Mouse (Mus musculus) heart, postnatal 14 days (tissue): Measurements from ENCODE around the gene Itih1. TPM values are rescaled to one million over a fixed set of nuclear protein-coding genes. Genes with fewer than 3 reads are reported as not detected.

Experiments used
- DNase-seq, 2 experiments: peaks; one replicate each; pipeline ENCODE4 v3.0.0; 2021 to 2022
- intact Hi-C: fragments of 180-260 bp; cut with DNase I; formaldehyde crosslinking; loops from one replicate; pipeline ENCODE4 v1.15.1; 2025
- total RNA-seq, 2 experiments: library from RNA; stranded (reverse); gene quantifications; 2 replicates each; pipeline ENCODE4 v1.2.3; 2021

The Itih1 gene
- total RNA-seq, 2 experiments from 2014 or later = not detected

DNA sequence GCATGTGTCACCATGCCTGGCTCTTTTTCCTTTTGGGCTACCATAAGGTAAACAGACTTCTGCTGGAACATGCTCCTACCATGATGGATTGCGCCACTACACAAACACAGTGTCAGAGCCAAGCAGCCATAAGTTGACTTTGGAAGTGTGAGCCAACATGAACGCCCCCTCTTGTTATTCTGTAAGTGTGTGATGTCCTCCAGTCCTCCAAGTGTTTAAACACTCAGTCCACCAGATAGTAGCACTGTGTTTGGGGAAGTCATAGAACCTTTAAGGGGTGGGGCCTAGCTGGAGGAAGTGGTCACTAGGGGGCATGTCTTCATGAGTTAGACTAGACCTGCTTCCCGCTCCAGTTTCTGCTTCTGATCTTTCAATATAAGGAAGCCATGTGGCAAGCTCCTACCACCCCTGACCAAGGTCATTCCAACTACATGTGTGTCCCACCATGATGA is 35.2 kb downstream of the Itih1 start:
- intact Hi-C loops = no loop called here
- no peak for DNase-seq

- DNase-seq = no peak
- intact Hi-C loops = no loop called here
These were observed 37.1 kb downstream of the Itih1 start for GRCm38 (mm10) chr14:30906001-30906400.

DNA sequence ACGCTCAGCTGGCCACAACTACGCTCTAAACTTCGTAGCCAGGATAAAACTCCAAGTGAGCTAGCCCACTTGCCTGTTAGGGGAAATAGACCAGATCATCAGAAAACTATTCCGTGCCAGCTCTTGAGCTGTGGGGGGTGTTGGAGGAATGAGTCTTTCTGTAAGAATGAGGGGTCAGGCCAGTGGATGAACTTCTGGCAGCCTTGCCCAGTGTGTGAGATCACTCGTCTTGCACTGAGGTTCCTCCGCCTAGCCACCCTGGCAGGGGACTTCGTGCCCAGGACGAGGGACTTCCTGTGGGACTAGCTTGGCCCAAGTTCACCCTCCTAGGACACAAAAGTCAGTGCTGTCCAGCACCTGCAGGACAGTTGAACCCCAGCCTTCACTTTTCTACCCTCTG is 38.8 kb downstream of the Itih1 start:
- intact Hi-C loops = no loop called here

DNA sequence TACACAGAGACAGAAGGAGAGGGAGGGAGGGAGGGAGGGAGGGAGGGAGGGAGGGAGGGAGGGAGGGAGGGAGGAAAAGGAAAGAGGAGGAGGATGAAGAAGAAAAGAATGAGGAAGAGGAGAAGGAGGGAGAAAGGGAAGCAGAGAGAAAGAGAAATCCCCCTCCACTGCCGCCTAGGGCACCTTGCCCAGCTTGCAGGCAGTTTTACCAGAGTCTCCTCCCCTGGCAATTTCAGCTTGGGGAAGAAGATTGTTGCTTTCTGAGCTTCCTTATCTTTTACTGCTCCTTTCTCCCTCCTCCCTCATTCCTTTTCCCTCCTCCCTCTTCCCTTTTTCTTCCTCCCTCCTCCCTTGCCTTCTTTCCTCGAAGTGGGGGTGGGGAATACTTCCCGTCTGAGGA is 40.1 kb downstream of the Itih1 start:
- intact Hi-C loops = no loop called here
- DNase-seq = no peak

More for the DNA sequence above, 38.8 kb downstream of the Itih1 start:
- no peak for DNase-seq

DNA sequence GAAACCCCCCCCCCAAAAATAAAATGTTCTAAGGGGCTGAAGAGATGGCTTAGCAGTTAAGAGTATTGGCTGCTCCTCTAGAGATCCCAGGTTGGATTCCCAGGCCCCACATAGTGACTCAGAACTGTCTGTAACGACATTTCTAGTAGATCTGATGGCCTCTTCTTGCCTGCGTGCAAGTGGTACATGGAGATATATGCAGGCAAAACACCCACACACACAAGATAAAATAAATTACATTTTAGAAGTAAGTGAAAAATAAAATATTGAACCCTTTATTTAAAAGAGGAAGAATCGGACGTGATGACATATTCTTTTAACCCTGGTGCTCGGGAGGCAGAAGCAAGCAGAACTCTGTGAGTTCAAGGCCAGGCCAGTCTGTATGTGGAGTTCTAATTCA is 40.5 kb downstream of the Itih1 start:
- intact Hi-C loops = no loop called here
- DNase-seq = no peak

DNA sequence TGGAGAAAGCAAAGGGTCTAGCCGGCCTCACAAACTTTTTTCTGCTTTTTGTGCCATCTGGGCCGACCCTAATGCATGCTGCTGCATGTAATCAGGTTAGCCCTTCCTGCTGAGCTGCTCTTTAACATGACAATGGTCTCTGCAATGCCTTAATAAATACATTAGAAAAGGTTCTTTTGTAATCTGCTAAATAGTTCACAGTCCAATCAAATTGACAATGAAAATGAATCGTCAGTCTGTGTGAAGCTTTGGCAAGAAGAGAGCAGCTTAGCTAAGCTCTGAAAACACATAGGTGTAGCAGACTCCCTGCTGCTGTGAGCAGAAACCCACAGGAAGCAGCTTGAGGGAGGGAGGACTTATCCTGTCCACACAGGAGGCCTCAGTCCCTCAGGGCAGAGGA is 43.1 kb downstream of the Itih1 start:
- intact Hi-C loops = no loop called here
- DNase-seq = no peak

DNA sequence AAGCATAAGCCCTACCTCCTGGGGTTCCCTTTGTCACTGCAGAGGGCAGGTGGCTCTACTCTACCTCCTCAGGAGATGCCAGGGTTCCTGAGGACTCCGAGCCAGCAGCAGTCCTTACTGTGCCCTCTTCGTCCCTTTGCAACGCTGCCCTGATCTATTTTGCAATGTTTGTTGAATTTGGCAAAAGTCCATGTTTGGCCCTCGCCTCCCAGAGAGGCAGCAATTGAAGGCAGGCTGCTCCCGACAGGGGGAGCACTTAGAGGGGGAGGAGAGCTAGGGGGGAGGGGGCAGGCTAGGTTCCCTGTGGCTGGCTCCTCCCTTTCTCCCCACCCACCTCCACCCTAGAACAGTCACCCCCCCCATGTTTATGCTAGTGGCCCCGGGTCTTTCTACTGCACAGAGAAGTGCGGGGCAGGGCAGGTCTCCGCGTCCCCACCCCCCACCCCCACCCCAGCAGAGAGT is 54.8 kb downstream of the Itih1 start:
- DNase-seq = peak; percentile 65 to 71
- intact Hi-C loops = loop anchor here (5.0 kb wide), 1 partner anchor 54 kb away; the partner anchor contains the start of gene Itih1

DNA sequence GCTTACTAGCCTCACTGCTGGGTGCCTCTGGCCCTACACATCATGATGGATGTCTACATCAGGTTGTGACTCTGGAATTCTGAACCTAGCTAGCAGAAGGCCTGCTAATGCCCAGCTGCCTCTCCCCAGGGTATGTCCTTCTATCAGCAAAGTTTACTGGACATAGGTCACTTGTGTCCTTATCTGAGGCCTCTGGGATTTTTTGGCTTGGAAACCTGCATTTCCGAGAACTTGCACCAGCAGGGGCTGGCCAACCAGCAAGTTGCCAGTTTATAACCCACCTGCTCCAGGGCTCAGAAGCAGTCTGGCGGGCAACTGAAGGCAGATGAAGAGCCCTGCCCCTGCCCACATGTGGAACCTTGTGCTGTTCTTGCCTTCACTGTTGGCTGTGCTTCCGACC is 56.9 kb downstream of the Itih1 start, which contains the start of gene Itih4:
Gene Itih4 (plus strand): TSS at position 273 of the 400 bp plus-strand sequence.
- DNase-seq = no peak
- intact Hi-C loops = loop anchor here (5.0 kb wide), 1 partner anchor 56 kb away; the partner anchor contains the start of gene Itih1

DNA sequence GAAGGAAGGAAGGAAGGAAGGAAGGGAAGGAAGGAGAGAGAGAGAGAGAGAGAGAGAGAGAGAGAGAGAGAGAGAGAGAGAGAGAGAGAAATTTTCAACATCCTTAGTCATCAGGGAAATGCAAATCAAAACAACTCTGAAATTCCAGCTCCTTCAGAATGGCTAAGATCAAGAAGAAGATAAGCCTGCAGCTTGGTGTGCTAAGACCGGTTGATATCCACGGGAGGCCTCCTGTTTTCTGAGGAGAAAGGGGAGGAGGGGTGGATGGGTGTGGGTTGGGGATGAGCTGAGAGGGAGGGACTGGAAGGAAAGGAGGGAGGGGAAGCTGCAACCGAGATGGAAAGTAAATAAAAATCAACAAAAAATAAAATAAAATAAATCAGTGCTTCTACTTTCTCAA is 57.8 kb downstream of the Itih1 start:
- no peak for DNase-seq
- intact Hi-C loops = loop anchor here (5.0 kb wide), 1 partner anchor 57 kb away; the partner anchor contains the start of gene Itih1

- intact Hi-C loops = loop anchor here (1.0 to 5.0 kb wide), 2 partner anchors 14 to 184 kb away; no protein-coding TSS in a partner anchor
- no peak for DNase-seq
These were observed 61.4 kb downstream of the Itih1 start for GRCm38 (mm10) chr14:30881718-30882108.

- peak; percentile 72 to 81 for DNase-seq
- intact Hi-C loops = loop anchor here (1.0 to 5.0 kb wide), 2 partner anchors 14 to 184 kb away; no protein-coding TSS in a partner anchor
These were observed 62.0 kb downstream of the Itih1 start for GRCm38 (mm10) chr14:30880811-30881717.

- intact Hi-C loops = loop anchor here (5.0 kb wide), 1 partner anchor 183 kb away; no protein-coding TSS in a partner anchor
- no peak for DNase-seq
These were observed 62.8 kb downstream of the Itih1 start for GRCm38 (mm10) chr14:30880251-30880650.

DNA sequence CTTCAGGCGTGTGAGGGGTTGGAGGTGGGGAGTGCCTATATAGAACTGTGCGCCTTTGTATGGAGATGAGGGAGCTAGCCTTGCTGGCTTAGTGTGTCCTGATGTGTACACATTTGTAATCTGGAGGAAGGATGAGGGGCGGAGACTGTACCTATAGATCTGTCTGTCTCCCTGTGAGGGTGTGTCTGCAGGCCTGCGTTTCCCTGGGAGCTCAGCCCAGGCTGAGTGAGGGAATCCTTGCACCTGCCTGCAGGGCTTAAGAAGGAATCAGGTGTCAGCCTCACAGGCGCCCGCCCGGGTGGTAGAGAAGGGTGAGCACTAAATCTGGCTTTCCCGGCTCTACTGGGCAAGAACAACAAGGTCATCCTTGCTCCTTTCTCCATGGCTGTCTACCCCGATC is 63.3 kb downstream of the Itih1 start:
- intact Hi-C loops = loop anchor here (5.0 kb wide), 1 partner anchor 182 kb away; no protein-coding TSS in a partner anchor
- DNase-seq = no peak

Other genes with a start within 250 kb of the Itih1 start
- gene Sfmbt1, start 228.4 kb downstream of the Itih1 start, total RNA-seq = 10 to 100 TPM; 11.6 to 12.9 TPM
- 1 to 10 TPM; 7.6 to 7.7 TPM for gene Tmem110, start 117.7 kb downstream of the Itih1 start, total RNA-seq
- gene Mustn1, start 64.1 kb downstream of the Itih1 start, total RNA-seq = 10 to 100 TPM; 10.7 to 13.5 TPM
- gene Itih4, start 56.8 kb downstream of the Itih1 start, total RNA-seq = 1 to 10 TPM; 2.7 to 6.5 TPM
- gene Itih3, start 19.5 kb downstream of the Itih1 start, total RNA-seq = under 1 TPM; 0.39 to 0.81 TPM
- 1 to 10 TPM; 5.0 to 5.3 TPM for gene Nek4, start 8.1 kb upstream of the Itih1 start, total RNA-seq
- 10 to 100 TPM; 23.6 to 25.7 TPM for gene Glt8d1, start 58.1 kb upstream of the Itih1 start, total RNA-seq
- 100 to 1,000 TPM; 146 to 149 TPM for gene Spcs1, start 58.4 kb upstream of the Itih1 start, total RNA-seq
- gene Pbrm1, start 75.8 kb upstream of the Itih1 start, total RNA-seq = 10 to 100 TPM; 58.7 to 67.3 TPM
- gene Gnl3, start 75.9 kb upstream of the Itih1 start, total RNA-seq = 10 to 100 TPM; 25.1 to 25.4 TPM
- 10 to 100 TPM; 74.1 to 83.9 TPM for gene Smim4, start 185.7 kb upstream of the Itih1 start, total RNA-seq
- 10 to 100 TPM; 23.5 to 28.2 TPM for gene Nt5dc2, start 187.8 kb upstream of the Itih1 start, total RNA-seq
- 10 to 100 TPM; 74.5 to 78.7 TPM for gene Stab1, start 225.4 kb upstream of the Itih1 start, total RNA-seq